Comparison of ENCODE assay signal across 10 mouse cellular contexts in the genomic region with DNA sequence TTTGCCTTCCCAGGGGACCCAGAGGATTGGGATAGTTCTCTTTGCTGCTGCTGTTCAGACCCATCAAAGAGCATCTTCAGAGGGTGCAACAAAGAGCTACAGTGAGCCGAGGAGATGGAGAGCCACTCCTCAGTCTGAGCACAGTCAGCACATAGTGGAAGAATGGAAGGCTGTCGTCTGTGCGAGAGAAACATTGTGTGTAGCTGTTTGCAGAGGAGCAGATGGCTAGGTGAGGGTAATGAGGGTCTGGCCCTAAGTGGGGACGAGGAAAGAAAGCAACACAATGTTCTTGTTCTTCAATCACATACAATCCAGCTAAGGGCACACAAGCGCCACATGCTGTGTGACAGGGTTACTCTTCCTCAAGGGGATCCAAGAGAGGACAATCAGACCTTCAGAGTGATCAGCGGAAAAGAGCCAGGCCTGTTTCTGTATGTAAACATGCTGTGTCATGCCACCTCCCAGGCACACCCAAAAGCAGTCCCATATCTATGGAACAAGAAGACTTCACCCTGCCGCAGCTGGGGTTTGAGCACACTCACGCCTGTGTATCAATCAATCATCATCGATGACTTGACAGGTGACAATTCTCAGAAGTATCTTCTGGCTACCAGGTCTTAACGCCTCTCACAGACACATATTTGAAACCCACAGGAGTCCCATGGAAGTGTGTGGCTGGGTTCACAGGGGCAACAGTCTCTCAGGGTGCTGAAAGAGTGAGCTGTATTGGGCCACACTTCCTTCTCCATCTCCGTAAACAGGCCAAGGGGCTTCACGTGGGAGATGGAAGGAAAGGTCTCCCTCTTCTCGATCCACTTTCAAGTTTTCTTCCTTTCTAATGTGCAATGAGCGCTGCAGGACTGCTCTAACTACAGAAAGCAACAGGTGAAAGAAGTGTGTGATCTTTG. TPM values are rescaled to one million over a fixed set of nuclear protein-coding genes. Genes with fewer than 3 reads are reported as not detected.
DNase-seq lines count a peak whose midpoint lies in the region; ATAC-seq and TF ChIP-seq lines count a peak whose summit lies in the region.
"Had no signal": no experiment of that assay in that cellular context is flagged by ENCODE, and none has a peak within 500 bp of the region (broad histone marks: within the 10 kb centered on the region; RNA-seq: fewer than 3 reads in every experiment).

No protein-coding gene starts in this region.

- TF ChIP-seq CTCF in G1E (IDR thresholded peaks at IDR 0.05; ENCODE audit: low read depth, low read length), result no peak

- WGBS in kidney, embryonic 14.5 days, result 78% methylated on average over 14 of the region's 14 CpGs
- 36% methylated on average over 14 of the region's 14 CpGs for WGBS in liver, embryonic 16.5 days (ENCODE audit: insufficient replicate concordance)

- peaks cover 46% of the 10 kb centered on the region for H3K4me1 ChIP-seq in kidney, embryonic 14.5 days (ENCODE audit: control insufficient read depth, insufficient read depth, low read length)
- peaks cover 46% of the 10 kb centered on the region for H3K4me1 ChIP-seq in G1E (ENCODE audit: insufficient read depth, low read depth, low read length)
- H3K4me1 ChIP-seq in liver, embryonic 16.5 days (ENCODE audit: control insufficient read depth, low read depth, low read length), result peaks cover 42% of the 10 kb centered on the region

- peak overlapping the region; percentile 32; the same call in 1 of the 2 replicates for H3K27ac ChIP-seq in kidney, embryonic 14.5 days (ENCODE audit: low read depth, low read length)
- H3K27ac ChIP-seq in liver, embryonic 16.5 days (ENCODE audit: low read length), result peak overlapping the region; percentile 84
- H3K27ac ChIP-seq: limb, embryonic 13.5 days had no signal

- no peaks in the 10 kb centered on the region for H3K27me3 ChIP-seq in kidney, embryonic 14.5 days (ENCODE audit: control insufficient read depth, insufficient read depth, low read length)
- H3K27me3 ChIP-seq in G1E (ENCODE audit: insufficient read depth, low read length), result no peaks in the 10 kb centered on the region
- no peaks in the 10 kb centered on the region for H3K27me3 ChIP-seq in liver, embryonic 16.5 days (ENCODE audit: control insufficient read depth, insufficient read depth, low read depth, low read length)

- no peak overlapping the region for H3K4me2 ChIP-seq in kidney, embryonic 14.5 days (replicated peaks; ENCODE audit: low read depth, low read length)
- peak overlapping the region; percentile 38 for H3K4me2 ChIP-seq in liver, embryonic 16.5 days (ENCODE audit: low read depth, low read length)
- H3K4me2 ChIP-seq: limb, embryonic 13.5 days had no signal

- H3K9ac ChIP-seq in kidney, embryonic 14.5 days (ENCODE audit: low read depth, low read length), result no peak overlapping the region
- H3K9ac ChIP-seq in liver, embryonic 16.5 days (ENCODE audit: low read depth, low read length), result peak overlapping the region; percentile 40; the same call in 1 of the 2 replicates
- H3K9ac ChIP-seq: limb, embryonic 13.5 days had no signal

- no peak overlapping the region for H3K4me3 ChIP-seq in kidney, embryonic 14.5 days (ENCODE audit: low read length)
- H3K4me3 ChIP-seq in G1E (ENCODE audit: low read depth, low read length), result peak overlapping the region; percentile 46; the same call in 1 of the 2 replicates
- H3K4me3 ChIP-seq in liver, embryonic 16.5 days (ENCODE audit: low read depth, low read length), result no peak overlapping the region
- H3K4me3 ChIP-seq: limb, embryonic 13.5 days had no signal

- no peak for ATAC-seq in kidney, embryonic 14.5 days (ENCODE audit: low FRiP score, low TSS enrichment)
- peak; percentile 77 for ATAC-seq in G1E (ENCODE audit: extremely low read depth, insufficient number of reproducible peaks, low FRiP score, poor library complexity, severe bottlenecking)
- peak; percentile 94 for ATAC-seq in liver, embryonic 16.5 days (ENCODE audit: low read depth)

- peaks cover 50% of the 10 kb centered on the region for H3K36me3 ChIP-seq in kidney, embryonic 14.5 days (ENCODE audit: control insufficient read depth, insufficient read depth, low read length)
- H3K36me3 ChIP-seq in G1E (replicated peaks), result peaks cover 52% of the 10 kb centered on the region
- peaks cover 20% of the 10 kb centered on the region for H3K36me3 ChIP-seq in liver, embryonic 16.5 days (ENCODE audit: control insufficient read depth, insufficient read depth)

- DNase-seq in kidney, postnatal 25 days, result no peak
- peak; percentile 54 for DNase-seq in G1E (ENCODE audit: low spot score)
- DNase-seq in c-Kit-positive CD71-positive TER-119-negative erythroid progenitor cells, embryonic 14.5 days (ENCODE audit: low read depth), result peak; percentile 68
- no peak for DNase-seq in B cell, adult 2 months
- DNase-seq in urinary bladder, postnatal 4 days (ENCODE audit: low spot score in 2 of 2), result no peak
- DNase-seq: adrenal gland, postnatal 36 days; embryo, embryonic 11 days had no signal

- no peaks in the 10 kb centered on the region for H3K9me3 ChIP-seq in kidney, embryonic 14.5 days (ENCODE audit: control insufficient read depth, low read length)
- no peaks in the 10 kb centered on the region for H3K9me3 ChIP-seq in G1E (replicated peaks)
- no peaks in the 10 kb centered on the region for H3K9me3 ChIP-seq in liver, embryonic 16.5 days (replicated peaks; ENCODE audit: control insufficient read depth, low read length)
- H3K9me3 ChIP-seq: limb, embryonic 13.5 days had no signal

RNA-seq across cellular contexts. Expression of gene Slc35b4, which starts 19.8 kb away (rescaled TPM):
- polyA plus RNA-seq in kidney, embryonic 14.5 days (2014; fragmentation: Nextera tagmentation; extraction: Ambion mirVana), result 28.4 and 64.8 TPM in 2 replicates
- total RNA-seq in G1E (2014; fragmentation: Nextera tagmentation) (16.0 and 20.0 TPM in 2 replicates), G1E (2017) (14.8 and 16.7 TPM in 2 replicates)
- 0.61 and 1.1 TPM in 2 replicates for polyA plus RNA-seq in G1E (2012)
- polyA plus RNA-seq in liver, embryonic 16.5 days (2015; fragmentation: Nextera tagmentation; extraction: Ambion mirVana), result 20.1 and 20.4 TPM in 2 replicates

Comparison
In these comparisons a context has a peak if more than half of its experiments do, and no peak if none do; other contexts are left out.
1. DNase-seq: peak in G1E (single experiment) and c-Kit-positive CD71-positive TER-119-negative erythroid progenitor cells, embryonic 14.5 days (single experiment); none in kidney, postnatal 25 days (0 of 2), B cell, adult 2 months (0 of 2) and urinary bladder, postnatal 4 days (0 of 2).